Mouse (Mus musculus) lung, embryonic 15.5 days (tissue): ENCODE data around the gene Pde8a. TPM values are rescaled to one million over a fixed set of nuclear protein-coding genes. Genes with fewer than 3 reads are reported as not detected.

Experiments
- ATAC-seq: fragments of 200-750 bp; cut with Nextera tagmentation; 2 replicates; pipeline ENCODE4 v1.8.0; 2017; ENCODE audit warnings: moderate number of reproducible peaks, borderline replicate concordance; ENCODE audit not compliant: low FRiP score, low TSS enrichment; ENCODE audit errors: extremely low read depth
- H3K27ac ChIP-seq: fragments of 300-500 bp; sonication (generic); 2 replicates; pipeline ENCODE4 v1.5.1; 2015; ENCODE audit warnings: moderate library complexity, mild to moderate bottlenecking, inconsistent platforms
- H3K27me3 ChIP-seq: fragments of 300-500 bp; sonication (generic); 2 replicates; pipeline ENCODE4 v1.6.1; 2015; ENCODE audit warnings: inconsistent platforms
- H3K36me3 ChIP-seq: fragments of 300-500 bp; sonication (generic); 2 replicates; pipeline ENCODE4 v1.6.1; 2015; ENCODE audit warnings: inconsistent platforms
- H3K4me1 ChIP-seq: fragments of 300-500 bp; sonication (generic); 2 replicates; pipeline ENCODE4 v1.6.1; 2015; ENCODE audit warnings: inconsistent platforms
- H3K4me2 ChIP-seq: fragments of 300-500 bp; sonication (generic); 2 replicates; pipeline ENCODE4 v1.6.1; 2015; ENCODE audit warnings: inconsistent platforms, mild to moderate bottlenecking, moderate library complexity
- H3K4me3 ChIP-seq: fragments of 300-500 bp; sonication (generic); 2 replicates; pipeline ENCODE4 v1.5.1; 2015; ENCODE audit warnings: mild to moderate bottlenecking, inconsistent platforms
- H3K9ac ChIP-seq: fragments of 300-500 bp; sonication (generic); 2 replicates; pipeline ENCODE4 v1.6.1; 2015; ENCODE audit warnings: inconsistent platforms
- H3K9me3 ChIP-seq: fragments of 300-500 bp; sonication (generic); 2 replicates; pipeline ENCODE4 v1.6.1; 2016; ENCODE audit warnings: inconsistent platforms
- WGBS: fragments of 180-500 bp; shearing (Covaris S2); methylation state at CpG from one replicate; pipeline ENCODE4 v1.1.7; 2015; 5-methylcytosine and 5-hydroxymethylcytosine counted together
- polyA plus RNA-seq: library from polyadenylated mRNA; unstranded; fragments of >200 nt; fragmentation: Nextera tagmentation; extraction: Ambion mirVana; gene quantifications from 2 replicates; pipeline ENCODE4 v1.2.1, GENCODE M21; 2015

Gene Pde8a
- polyA plus RNA-seq, 1 experiment from 2014 or later = 5.1 TPM

DNA sequence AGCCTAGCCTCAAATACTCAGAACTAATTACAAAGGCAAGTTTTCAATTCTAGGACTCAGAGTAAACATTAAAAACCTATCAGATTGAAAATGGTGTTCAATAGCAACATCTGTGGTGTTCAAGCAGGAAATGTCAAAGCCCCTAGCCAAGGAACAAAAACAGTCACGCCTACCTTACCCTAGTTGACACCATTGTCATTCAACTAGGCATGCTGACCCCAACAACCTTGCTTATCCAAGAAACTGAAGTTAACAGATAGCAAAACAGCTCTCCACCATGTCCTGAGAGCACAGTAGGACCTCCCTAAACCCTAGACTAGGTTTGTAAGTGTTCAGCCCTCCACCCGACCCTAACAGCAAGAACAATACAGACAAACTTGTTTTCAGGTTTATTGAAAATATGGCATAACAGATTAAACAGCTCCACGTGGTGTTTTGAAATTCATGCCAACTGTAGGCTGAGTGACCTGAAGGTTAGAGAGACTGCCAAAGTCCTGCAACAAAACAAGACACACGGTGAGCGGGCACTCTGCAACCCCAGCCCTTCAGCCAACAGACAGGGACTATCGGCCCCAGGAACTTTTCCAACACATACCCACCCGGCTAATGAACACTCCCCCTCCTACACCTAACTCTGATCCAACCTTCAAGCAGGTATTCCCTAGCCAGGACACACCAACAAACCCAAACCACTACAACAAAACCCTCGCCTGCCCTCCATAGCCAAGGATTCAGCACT is 129.1 kb downstream of the Pde8a start:
- peaks cover 57% of the 10 kb centered on the region for H3K36me3 ChIP-seq
- no peak for ATAC-seq

DNA sequence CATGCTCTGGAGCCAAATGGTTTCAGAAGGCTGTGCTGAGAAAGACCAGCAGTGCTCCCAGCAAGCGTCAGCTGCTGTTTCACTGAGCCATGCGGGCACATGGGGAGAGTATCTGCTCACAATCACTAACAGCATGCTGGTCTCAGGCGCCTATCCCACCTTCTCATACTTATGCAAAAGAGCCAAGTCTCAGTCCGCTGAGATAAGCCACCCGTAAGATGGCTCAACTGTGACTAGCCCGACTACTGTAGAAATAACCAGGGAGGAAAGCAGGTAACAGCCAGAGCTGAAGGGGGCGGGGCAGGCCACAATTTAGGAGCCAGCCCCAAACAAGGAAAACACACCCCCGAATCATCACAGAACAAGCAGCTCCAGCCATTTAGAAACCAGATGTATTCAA is 129.9 kb downstream of the Pde8a start:
- ATAC-seq = no peak
- Histone ChIP-seq H3K27me3 (0 out of 2 replicates have a peak, but pooled peaks cover 5% of the 10 kb centered on the region), H3K4me1 (peaks cover 23% of the 10 kb centered on the region), H3K9me3 (no peaks in the 10 kb centered on the region), H3K4me2 (peak overlapping the region; percentile 85), H3K4me3 (peak overlapping the region; percentile 73), H3K36me3 (peaks cover 49% of the 10 kb centered on the region), H3K9ac (peak overlapping the region; percentile 98), H3K27ac (no peak overlapping the region)
- WGBS = 24% methylated on average over 8 of the region's 8 CpGs

More for the DNA sequence above, 129.1 kb downstream of the Pde8a start:
- peak overlapping the region; percentile 98 for H3K9ac ChIP-seq
- H3K4me3 ChIP-seq = peak overlapping the region; percentile 73
- H3K9me3 ChIP-seq = no peaks in the 10 kb centered on the region
- peak overlapping the region; percentile 85 for H3K4me2 ChIP-seq
- 0 out of 2 replicates have a peak, but pooled peaks cover 5% of the 10 kb centered on the region for H3K27me3 ChIP-seq
- H3K4me1 ChIP-seq = peaks cover 23% of the 10 kb centered on the region
- H3K27ac ChIP-seq = no peak overlapping the region
- WGBS = 56% methylated on average over 8 of the region's 8 CpGs

DNA sequence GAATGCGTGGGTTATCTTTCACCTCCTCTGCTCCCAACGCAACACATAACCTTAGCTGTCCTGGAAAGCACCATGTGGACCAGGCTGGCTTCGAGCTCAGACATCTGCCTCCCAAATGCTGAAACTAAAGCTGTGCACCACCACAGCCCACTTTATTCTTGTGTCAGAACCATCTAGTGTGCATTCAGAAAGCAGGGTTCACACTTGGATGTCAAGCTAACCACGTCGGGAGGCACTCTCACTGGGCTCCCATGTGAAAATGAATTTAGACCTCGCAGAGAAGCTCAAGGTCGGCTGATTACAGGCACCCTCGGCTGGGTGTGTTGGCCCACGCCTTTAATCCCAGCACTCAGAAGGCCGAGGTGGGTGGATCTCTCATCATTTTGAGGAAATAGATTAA is 130.4 kb downstream of the Pde8a start:
- peak overlapping the region; percentile 73 for H3K4me3 ChIP-seq
- no peak for ATAC-seq
- 0 out of 2 replicates have a peak, but pooled peaks cover 5% of the 10 kb centered on the region for H3K27me3 ChIP-seq
- peak overlapping the region; percentile 98 for H3K9ac ChIP-seq
- H3K27ac ChIP-seq = no peak overlapping the region
- H3K9me3 ChIP-seq = no peaks in the 10 kb centered on the region
- peaks cover 46% of the 10 kb centered on the region for H3K36me3 ChIP-seq
- peaks cover 23% of the 10 kb centered on the region for H3K4me1 ChIP-seq
- peak overlapping the region; percentile 85 for H3K4me2 ChIP-seq
- 4% methylated on average over 10 of the region's 10 CpGs for WGBS

DNA sequence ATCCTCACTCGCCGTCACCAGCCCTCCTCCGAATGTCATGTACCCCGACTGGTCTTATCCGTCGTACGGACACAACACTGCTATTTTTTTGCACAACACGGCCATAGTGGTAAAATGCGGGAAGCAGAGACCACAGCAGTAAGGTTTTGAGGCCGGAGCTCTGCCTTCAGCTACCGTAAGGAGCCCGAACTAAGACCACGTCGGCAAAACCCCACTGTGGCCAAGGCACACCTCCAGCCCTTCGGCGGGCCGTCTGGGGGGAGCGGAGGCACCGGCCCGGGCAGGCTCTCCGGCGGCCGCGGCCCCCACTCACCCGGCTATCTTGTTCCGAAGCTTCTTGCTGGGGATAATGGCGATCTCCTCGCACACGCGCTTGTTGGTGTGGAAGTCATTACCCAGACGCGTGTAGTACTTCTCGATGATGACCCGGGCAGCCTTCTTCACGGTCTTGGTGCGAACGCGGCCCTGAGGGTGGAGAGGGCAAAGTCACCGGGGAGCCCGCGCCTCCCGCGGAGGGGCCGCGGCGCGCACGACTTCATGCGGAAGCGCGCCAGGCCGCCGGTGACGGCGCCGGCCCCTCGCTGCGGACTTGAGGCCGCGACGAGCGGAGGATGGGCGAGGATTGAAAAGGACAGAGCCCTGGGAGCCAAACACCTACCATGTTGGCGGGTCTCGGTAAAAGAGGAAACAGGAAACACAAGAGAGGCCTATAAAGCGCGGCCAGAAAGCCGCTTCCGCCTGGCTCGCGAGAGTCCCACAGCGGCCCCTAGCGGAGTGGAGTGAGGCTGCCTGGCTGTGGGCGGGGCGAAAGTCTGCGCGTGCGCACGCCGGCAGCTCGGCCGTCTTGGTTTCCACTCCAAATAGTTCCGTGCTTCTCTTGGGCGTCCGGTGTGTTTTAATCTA is 131.4 kb downstream of the Pde8a start, which contains the start of gene Rps17:
TSS of gene Rps17 (minus strand) at position 711 of the 903 bp plus-strand sequence.
- H3K9ac ChIP-seq = peak within 1 kb of the TSS; percentile 98
- H3K36me3 ChIP-seq = peaks cover 39% of the 10 kb centered on the region
- peak within 1 kb of the TSS; percentile 90 for H3K27ac ChIP-seq
- peaks cover 5% of the 10 kb centered on the region; the same call in 1 of the 2 replicates for H3K27me3 ChIP-seq
- under 1% methylated on average over 85 of the region's 85 CpGs for WGBS
- H3K4me1 ChIP-seq = peaks cover 23% of the 10 kb centered on the region
- H3K9me3 ChIP-seq = no peaks in the 10 kb centered on the region
- peak; percentile 91 for ATAC-seq
- H3K4me2 ChIP-seq = peak within 1 kb of the TSS; percentile 85
- H3K4me3 ChIP-seq = peak within 1 kb of the TSS; percentile 73

DNA sequence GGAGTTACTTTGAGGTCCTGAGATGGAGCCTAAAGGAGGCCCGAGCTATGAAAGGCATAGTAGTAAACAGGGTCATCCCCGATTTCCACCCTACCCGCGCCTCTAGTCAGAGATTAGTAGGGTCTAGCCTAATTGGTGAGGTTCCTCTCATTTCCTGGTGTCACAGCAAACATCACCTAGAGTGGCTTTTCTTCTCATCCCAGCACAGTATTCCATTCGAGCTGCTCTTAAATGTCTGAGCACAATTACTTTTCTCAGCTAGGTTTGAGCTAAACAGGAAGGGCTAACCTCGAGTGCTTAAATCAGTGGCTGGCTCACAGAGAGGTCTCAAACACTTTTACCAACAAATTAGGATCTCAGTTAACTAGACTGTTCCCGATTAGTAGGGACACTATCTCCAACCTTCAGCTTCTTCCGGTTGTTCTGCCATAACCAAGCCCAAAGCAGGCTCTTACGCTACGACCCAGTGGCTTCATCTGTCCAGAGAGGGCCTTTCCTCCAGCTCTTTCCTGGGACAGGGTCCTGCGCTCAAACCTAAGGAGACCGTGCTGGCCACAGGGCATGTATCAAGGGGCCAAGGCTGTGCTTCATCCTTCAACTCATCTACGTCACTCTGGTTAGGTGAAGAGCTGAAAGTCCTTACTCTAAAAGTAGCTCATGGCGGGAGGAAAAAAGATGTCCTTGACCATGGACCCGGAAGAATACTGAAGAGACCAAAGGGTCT is 132.2 kb downstream of the Pde8a start:
- 61% methylated on average over 15 of the region's 15 CpGs for WGBS
- peaks cover 23% of the 10 kb centered on the region for H3K4me1 ChIP-seq
- 0 out of 2 replicates have a peak overlapping the region, but pooled peaks have one; percentile 90 for H3K27ac ChIP-seq
- peaks cover 31% of the 10 kb centered on the region for H3K36me3 ChIP-seq
- peak overlapping the region; percentile 59 for H3K4me2 ChIP-seq
- ATAC-seq = no peak
- H3K4me3 ChIP-seq = peak overlapping the region; percentile 73
- H3K9ac ChIP-seq = peak overlapping the region; percentile 55
- H3K27me3 ChIP-seq = peaks cover 5% of the 10 kb centered on the region; the same call in 1 of the 2 replicates
- H3K9me3 ChIP-seq = no peaks in the 10 kb centered on the region

DNA sequence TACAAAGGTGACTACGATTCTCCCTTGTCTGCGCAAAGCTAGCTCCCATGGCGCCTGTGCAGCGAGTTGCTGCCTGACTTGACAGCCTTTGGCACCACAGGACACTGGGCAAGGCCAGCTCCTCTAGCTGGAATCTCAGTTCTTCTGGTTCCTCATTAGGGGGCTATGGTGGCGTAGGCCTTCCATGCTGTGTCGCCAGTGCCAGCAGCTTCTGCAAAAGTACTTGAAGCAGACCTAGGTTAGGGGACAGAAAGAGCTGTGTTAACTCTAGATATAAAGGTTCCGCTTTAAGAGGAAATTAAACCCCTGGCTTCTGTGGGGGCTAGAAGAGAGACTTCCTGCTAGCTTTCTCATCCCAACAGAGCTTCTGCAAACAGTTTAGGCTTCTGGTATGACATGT is 134.8 kb downstream of the Pde8a start:
- WGBS = 71% methylated on average over 7 of the region's 7 CpGs
- no peak overlapping the region for H3K27ac ChIP-seq
- H3K9ac ChIP-seq = no peak overlapping the region
- H3K27me3 ChIP-seq = peaks cover 5% of the 10 kb centered on the region; the same call in 1 of the 2 replicates
- H3K9me3 ChIP-seq = no peaks in the 10 kb centered on the region
- no peak overlapping the region for H3K4me2 ChIP-seq
- peaks cover 5% of the 10 kb centered on the region for H3K36me3 ChIP-seq
- H3K4me3 ChIP-seq = no peak overlapping the region
- H3K4me1 ChIP-seq = peaks cover 11% of the 10 kb centered on the region
- no peak for ATAC-seq

DNA sequence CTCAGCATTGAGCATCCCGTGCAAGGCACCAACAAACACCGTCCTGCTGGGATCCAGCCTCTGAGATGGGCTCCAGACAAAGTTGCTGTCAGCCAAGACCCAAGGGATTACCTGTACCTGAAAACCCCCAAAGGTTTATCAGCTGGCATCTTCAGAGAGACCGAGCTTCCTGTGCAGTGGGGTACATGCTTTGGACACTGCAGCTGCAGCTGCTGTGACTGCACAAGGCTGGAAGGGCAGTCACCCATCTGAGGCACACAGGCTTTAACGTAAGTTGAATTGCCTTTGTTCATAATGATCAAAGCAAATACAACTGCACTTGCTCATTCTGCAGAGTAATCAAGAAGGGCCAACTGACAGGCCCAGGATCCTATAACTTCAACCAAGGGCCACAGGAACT is 138.4 kb downstream of the Pde8a start:
- 72% methylated on average over 4 of the region's 4 CpGs for WGBS
- H3K27ac ChIP-seq = no peak overlapping the region
- no peak overlapping the region for H3K4me3 ChIP-seq
- no peaks in the 10 kb centered on the region for H3K4me1 ChIP-seq
- H3K9me3 ChIP-seq = no peaks in the 10 kb centered on the region
- H3K9ac ChIP-seq = no peak overlapping the region
- peaks cover 2% of the 10 kb centered on the region; the same call in 1 of the 2 replicates for H3K27me3 ChIP-seq
- no peak for ATAC-seq
- H3K4me2 ChIP-seq = no peak overlapping the region
- no peaks in the 10 kb centered on the region for H3K36me3 ChIP-seq

DNA sequence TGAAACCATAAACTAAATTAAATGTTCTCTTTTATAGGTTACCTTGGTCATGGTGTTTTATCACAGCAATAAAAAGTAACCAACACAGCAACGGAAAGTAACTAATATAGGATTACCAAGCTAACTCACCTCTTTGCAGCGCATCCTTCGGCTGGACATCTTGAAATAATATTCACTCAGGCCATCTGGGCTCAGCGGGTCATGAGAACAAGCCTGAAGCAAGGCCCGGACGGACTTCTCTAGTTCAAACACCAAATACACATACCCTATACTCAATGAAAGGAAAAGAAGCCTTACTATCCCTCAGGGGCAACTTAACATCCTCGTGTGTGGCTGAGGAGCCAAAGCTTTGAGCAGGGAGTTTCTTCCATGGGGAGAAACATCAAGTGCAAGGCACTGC is 142.3 kb downstream of the Pde8a start:
- no peak overlapping the region for H3K27ac ChIP-seq
- H3K4me3 ChIP-seq = no peak overlapping the region
- H3K9ac ChIP-seq = no peak overlapping the region
- WGBS = 83% methylated on average over 7 of the region's 7 CpGs
- H3K36me3 ChIP-seq = no peaks in the 10 kb centered on the region
- ATAC-seq = no peak
- H3K9me3 ChIP-seq = no peaks in the 10 kb centered on the region
- no peak overlapping the region for H3K4me2 ChIP-seq
- no peaks in the 10 kb centered on the region for H3K27me3 ChIP-seq
- H3K4me1 ChIP-seq = no peaks in the 10 kb centered on the region

DNA sequence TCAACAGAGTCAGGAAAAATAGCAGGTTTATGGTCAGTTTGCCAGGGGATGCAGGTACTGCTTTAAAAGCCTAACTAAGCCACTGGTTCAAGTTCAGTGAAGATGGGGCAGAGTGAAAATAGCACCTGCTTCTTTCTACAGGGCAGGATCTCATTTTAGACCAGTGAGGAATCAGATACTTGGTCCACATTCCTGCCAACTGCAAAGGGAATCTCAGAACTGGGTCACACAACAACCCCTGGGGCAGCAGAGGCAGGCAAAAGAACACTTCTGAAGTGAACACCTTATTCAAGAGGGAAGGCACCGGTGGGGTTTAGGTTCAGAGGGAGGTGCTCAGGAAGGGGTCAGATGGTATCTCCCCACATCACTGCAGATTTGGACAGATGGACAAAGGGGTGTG is 143.0 kb downstream of the Pde8a start:
- no peak overlapping the region for H3K27ac ChIP-seq
- no peaks in the 10 kb centered on the region for H3K9me3 ChIP-seq
- no peaks in the 10 kb centered on the region for H3K4me1 ChIP-seq
- H3K4me2 ChIP-seq = no peak overlapping the region
- no peaks in the 10 kb centered on the region for H3K27me3 ChIP-seq
- H3K4me3 ChIP-seq = no peak overlapping the region
- H3K36me3 ChIP-seq = no peaks in the 10 kb centered on the region
- WGBS = 67% methylated on average over 1 of the region's 1 CpGs
- ATAC-seq = no peak
- H3K9ac ChIP-seq = no peak overlapping the region

DNA sequence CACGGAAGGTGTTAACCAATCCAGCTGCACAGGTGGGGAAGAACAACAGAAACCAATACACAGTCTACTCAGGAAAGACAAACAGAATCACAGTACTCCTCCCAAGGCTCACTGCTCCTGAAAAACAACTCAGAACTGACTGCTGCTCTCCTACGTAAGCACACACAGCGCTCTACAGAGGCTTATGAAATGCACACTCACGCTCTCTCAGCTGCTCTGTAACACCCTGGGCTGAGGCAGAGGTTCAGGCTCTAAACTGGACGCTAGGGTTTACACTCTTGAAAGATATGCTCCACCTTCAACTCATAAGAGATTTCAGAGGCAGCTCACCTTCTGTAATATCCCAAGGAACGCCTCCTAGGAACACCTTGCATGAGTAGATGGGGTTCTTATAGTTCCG is 143.6 kb downstream of the Pde8a start:
- no peak overlapping the region for H3K4me3 ChIP-seq
- 60% methylated on average over 7 of the region's 7 CpGs for WGBS
- no peak for ATAC-seq
- no peak overlapping the region for H3K4me2 ChIP-seq
- H3K27ac ChIP-seq = no peak overlapping the region
- H3K9ac ChIP-seq = no peak overlapping the region
- no peaks in the 10 kb centered on the region for H3K9me3 ChIP-seq
- no peaks in the 10 kb centered on the region for H3K27me3 ChIP-seq
- no peaks in the 10 kb centered on the region for H3K36me3 ChIP-seq
- H3K4me1 ChIP-seq = no peaks in the 10 kb centered on the region

DNA sequence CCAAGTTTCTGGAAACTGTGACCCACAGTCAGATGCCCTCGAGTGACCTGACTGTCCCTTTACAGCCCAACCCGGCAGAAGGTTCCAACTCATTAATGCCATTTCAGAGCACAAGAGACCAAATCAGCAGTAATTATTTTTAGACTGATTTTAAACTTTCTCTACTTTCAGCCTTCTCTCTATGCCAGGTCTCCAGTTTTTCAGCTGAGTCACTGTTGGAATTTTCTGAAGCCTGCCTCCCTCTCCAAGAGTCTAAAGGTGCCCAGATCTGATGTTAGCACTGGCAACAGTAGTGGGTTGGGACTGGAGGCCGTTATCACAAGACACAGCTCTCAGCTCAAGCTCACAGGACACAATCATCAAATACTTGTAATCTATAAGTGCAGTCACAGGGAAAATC is 154.6 kb downstream of the Pde8a start:
- peaks cover 10% of the 10 kb centered on the region for H3K27me3 ChIP-seq
- no peak overlapping the region for H3K4me3 ChIP-seq
- 56% methylated on average over 3 of the region's 3 CpGs for WGBS
- no peak overlapping the region for H3K9ac ChIP-seq
- no peaks in the 10 kb centered on the region for H3K4me1 ChIP-seq
- no peaks in the 10 kb centered on the region for H3K9me3 ChIP-seq
- H3K4me2 ChIP-seq = no peak overlapping the region
- no peak overlapping the region for H3K27ac ChIP-seq
- ATAC-seq = no peak
- H3K36me3 ChIP-seq = no peaks in the 10 kb centered on the region
